Mouse (Mus musculus) MEL (cell line): ENCODE data around the gene Gm20388. TPM values are rescaled to one million over a fixed set of nuclear protein-coding genes. Genes with fewer than 3 reads are reported as not detected.

ENCODE experiments used
- DNase-seq: peaks from one replicate; pipeline ENCODE4 v3.0.0; 2011; ENCODE audit warnings: low read depth, low spot score
- H3K27ac ChIP-seq: 2 replicates; pipeline ENCODE4 v1.5.1; 2012; ENCODE audit warnings: low read depth, mild to moderate bottlenecking, control low read depth, low read length, moderate library complexity; ENCODE audit not compliant: control insufficient read depth
- H3K27me3 ChIP-seq, 2 experiments: fragments of 150-350 bp in 1 of 2; sonication (generic) in 1 of 2; 2 replicates each; pipeline ENCODE4 v1.6.1; 2012; ENCODE audit warnings: low read length in 2 of 2, mild to moderate bottlenecking in 2 of 2, improper control_type of control experiment in 1 of 2, moderate library complexity in 1 of 2; ENCODE audit not compliant: insufficient read depth in 2 of 2, control insufficient read depth in 1 of 2
- H3K36me3 ChIP-seq, 2 experiments: 2 replicates each; pipeline ENCODE4 v1.6.1; 2012 to 2014; ENCODE audit warnings: low read length in 2 of 2, improper control_type of control experiment in 1 of 2, inconsistent platforms in 1 of 2, mild to moderate bottlenecking in 1 of 2; ENCODE audit not compliant: insufficient read depth in 2 of 2, control insufficient read depth in 1 of 2
- H3K4me1 ChIP-seq, 2 experiments: fragments of 150-350 bp in 1 of 2; sonication (generic) in 1 of 2; 2 replicates each; pipeline ENCODE4 v1.6.1; 2012; ENCODE audit warnings: low read length in 2 of 2, improper control_type of control experiment in 1 of 2, mild to moderate bottlenecking in 1 of 2; ENCODE audit not compliant: insufficient read depth in 2 of 2, control insufficient read depth in 1 of 2
- H3K4me3 ChIP-seq, 2 experiments: fragments of 150-350 bp in 1 of 2; sonication (generic) in 1 of 2; 2 replicates each; pipeline ENCODE4 v1.5.1; 2012; ENCODE audit warnings: low read depth in 2 of 2, low read length in 2 of 2, mild to moderate bottlenecking in 2 of 2, moderate library complexity in 2 of 2, control low read depth in 1 of 2, improper control_type of control experiment in 1 of 2; ENCODE audit not compliant: control insufficient read depth in 1 of 2, insufficient read depth in 1 of 2
- H3K79me2 ChIP-seq: 2 replicates; pipeline ENCODE4 v1.6.1; 2012; ENCODE audit warnings: mild to moderate bottlenecking, low read length, moderate library complexity; ENCODE audit not compliant: control insufficient read depth, poor library complexity, insufficient read depth
- H3K9ac ChIP-seq: 2 replicates; pipeline ENCODE4 v1.6.1; 2012; ENCODE audit warnings: low read depth, mild to moderate bottlenecking, control low read depth, low read length, moderate library complexity; ENCODE audit not compliant: control insufficient read depth, poor library complexity, severe bottlenecking
- H3K9me3 ChIP-seq: fragments of 150-350 bp; sonication (generic); replicated peaks from 2 replicates; pipeline ENCODE4 v1.6.1; 2012; ENCODE audit warnings: mild to moderate bottlenecking, low read length, improper control_type of control experiment, moderate library complexity; ENCODE audit not compliant: insufficient read depth
- BHLHE40 ChIP-seq: IDR thresholded peaks from 2 replicates; pipeline ENCODE4 v1.6.1; 2012; ENCODE audit warnings: low read depth, mild to moderate bottlenecking, inconsistent platforms, low read length, improper control_type of control experiment, borderline replicate concordance
- CHD1 ChIP-seq: IDR thresholded peaks from 2 replicates; pipeline ENCODE4 v1.6.1; 2012; ENCODE audit warnings: low read depth, mild to moderate bottlenecking, inconsistent platforms, low read length, improper control_type of control experiment
- CHD2 ChIP-seq: IDR thresholded peaks from 2 replicates; pipeline ENCODE4 v1.6.1; 2011; ENCODE audit warnings: low read length, improper control_type of control experiment
- E2F4 ChIP-seq: IDR thresholded peaks from 2 replicates; pipeline ENCODE4 v1.6.1; 2011; ENCODE audit warnings: low read depth, low read length, improper control_type of control experiment, borderline replicate concordance
- ELF1 ChIP-seq: IDR thresholded peaks from 2 replicates; pipeline ENCODE4 v1.6.1; 2014; ENCODE audit warnings: low read depth, mild to moderate bottlenecking, inconsistent platforms, low read length, improper control_type of control experiment, moderate library complexity
- EP300 ChIP-seq, 2 experiments: IDR thresholded peaks; 2 replicates each; pipeline ENCODE4 v1.6.1; 2011; ENCODE audit warnings: improper control_type of control experiment in 2 of 2, low read length in 2 of 2, low read depth in 1 of 2, mild to moderate bottlenecking in 1 of 2
- ETS1 ChIP-seq: IDR thresholded peaks from 2 replicates; pipeline ENCODE4 v1.6.1; 2012; ENCODE audit warnings: low read depth, mild to moderate bottlenecking, inconsistent platforms, low read length, improper control_type of control experiment, moderate library complexity
- GATA1 ChIP-seq: IDR thresholded peaks from 2 replicates; pipeline ENCODE4 v1.6.1; 2011; ENCODE audit warnings: low read depth, low read length, improper control_type of control experiment
- HCFC1 ChIP-seq: IDR thresholded peaks from 2 replicates; pipeline ENCODE4 v1.6.1; 2012; ENCODE audit warnings: low read depth, mild to moderate bottlenecking, inconsistent platforms, low read length, improper control_type of control experiment, moderate library complexity
- KAT2A ChIP-seq: conservative IDR thresholded peaks from 2 replicates; pipeline ENCODE4 v1.6.1; 2012; ENCODE audit warnings: low read depth, low read length, improper control_type of control experiment, inconsistent platforms
- MAX ChIP-seq: IDR thresholded peaks from 2 replicates; pipeline ENCODE4 v1.6.1; 2011; ENCODE audit warnings: low read length, improper control_type of control experiment
- MAZ ChIP-seq: IDR thresholded peaks from 2 replicates; pipeline ENCODE4 v1.6.1; 2012; ENCODE audit warnings: low read depth, mild to moderate bottlenecking, inconsistent platforms, low read length, improper control_type of control experiment
- MEF2A ChIP-seq: IDR thresholded peaks from 2 replicates; pipeline ENCODE4 v1.6.1; 2014; ENCODE audit warnings: low read depth, mild to moderate bottlenecking, inconsistent platforms, low read length, improper control_type of control experiment; ENCODE audit not compliant: poor library complexity, insufficient replicate concordance, severe bottlenecking; ENCODE audit errors: extremely low read depth
- MXI1 ChIP-seq: IDR thresholded peaks from 2 replicates; pipeline ENCODE4 v1.6.1; 2011; ENCODE audit warnings: mild to moderate bottlenecking, low read depth, low read length, improper control_type of control experiment
- MYB ChIP-seq: IDR thresholded peaks from 2 replicates; pipeline ENCODE4 v1.6.1; 2011; ENCODE audit warnings: mild to moderate bottlenecking, low read depth, low read length, improper control_type of control experiment
- MYC ChIP-seq: IDR thresholded peaks from 2 replicates; pipeline ENCODE4 v1.6.1; 2011; ENCODE audit warnings: low read depth, mild to moderate bottlenecking, low read length, improper control_type of control experiment, moderate library complexity
- NRF1 ChIP-seq: IDR thresholded peaks from 2 replicates; pipeline ENCODE4 v1.6.1; 2014; ENCODE audit warnings: low read depth, mild to moderate bottlenecking, inconsistent platforms, low read length, improper control_type of control experiment, moderate library complexity; ENCODE audit not compliant: poor library complexity, insufficient read depth, severe bottlenecking
- POLR2A ChIP-seq, 2 experiments: IDR thresholded peaks; 2 replicates each; pipeline ENCODE4 v1.6.1; 2011 to 2012; ENCODE audit warnings: low read length in 2 of 2, mild to moderate bottlenecking in 2 of 2, control low read depth in 1 of 2, improper control_type of control experiment in 1 of 2, low read depth in 1 of 2, moderate library complexity in 1 of 2; ENCODE audit not compliant: control insufficient read depth in 1 of 2, insufficient read depth in 1 of 2, poor library complexity in 1 of 2
- POLR2AphosphoS2 ChIP-seq: IDR thresholded peaks from 2 replicates; pipeline ENCODE4 v1.6.1; 2011; ENCODE audit warnings: low read length, improper control_type of control experiment
- RAD21 ChIP-seq: IDR thresholded peaks from 2 replicates; pipeline ENCODE4 v1.6.1; 2011; ENCODE audit warnings: mild to moderate bottlenecking, low read depth, low read length, improper control_type of control experiment
- RCOR1 ChIP-seq: IDR thresholded peaks from 2 replicates; pipeline ENCODE4 v1.6.1; 2012; ENCODE audit warnings: low read depth, mild to moderate bottlenecking, inconsistent platforms, low read length, improper control_type of control experiment
- SIN3A ChIP-seq: IDR thresholded peaks from 2 replicates; pipeline ENCODE4 v1.6.1; 2012; ENCODE audit warnings: low read length, improper control_type of control experiment, inconsistent platforms
- SMC3 ChIP-seq: IDR thresholded peaks from 2 replicates; pipeline ENCODE4 v1.6.1; 2011; ENCODE audit warnings: low read depth, low read length, improper control_type of control experiment
- TAL1 ChIP-seq: IDR thresholded peaks from 2 replicates; pipeline ENCODE4 v1.6.1; 2012; ENCODE audit warnings: mild to moderate bottlenecking, inconsistent platforms, low read length, moderate library complexity, mixed read lengths
- TBP ChIP-seq: IDR thresholded peaks from 2 replicates; pipeline ENCODE4 v1.8.0; 2011; ENCODE audit warnings: low read depth, low read length, improper control_type of control experiment
- TCF12 ChIP-seq: IDR thresholded peaks from 2 replicates; pipeline ENCODE4 v1.6.1; 2014; ENCODE audit warnings: low read depth, mild to moderate bottlenecking, inconsistent platforms, low read length, improper control_type of control experiment, moderate library complexity
- UBTF ChIP-seq: IDR thresholded peaks from 2 replicates; pipeline ENCODE4 v1.6.1; 2012; ENCODE audit warnings: low read depth, mild to moderate bottlenecking, inconsistent platforms, low read length, improper control_type of control experiment, moderate library complexity, borderline replicate concordance; ENCODE audit not compliant: insufficient read depth
- USF1 ChIP-seq: IDR thresholded peaks from 2 replicates; pipeline ENCODE4 v1.6.1; 2014; ENCODE audit warnings: low read depth, mild to moderate bottlenecking, inconsistent platforms, low read length, improper control_type of control experiment, moderate library complexity
- USF2 ChIP-seq, 2 experiments: IDR thresholded peaks; 2 replicates each; pipeline ENCODE4 v1.6.1; 2011 to 2012; ENCODE audit warnings: improper control_type of control experiment in 2 of 2, low read length in 2 of 2, borderline replicate concordance in 1 of 2, inconsistent platforms in 1 of 2, low read depth in 1 of 2, mild to moderate bottlenecking in 1 of 2; ENCODE audit not compliant: insufficient read depth in 1 of 2
- ZC3H11A ChIP-seq: IDR thresholded peaks from 2 replicates; pipeline ENCODE4 v1.6.1; 2012; ENCODE audit warnings: low read depth, mild to moderate bottlenecking, inconsistent platforms, low read length, improper control_type of control experiment
- ZKSCAN1 ChIP-seq: IDR thresholded peaks from 2 replicates; pipeline ENCODE4 v1.6.1; 2012; ENCODE audit warnings: low read depth, mild to moderate bottlenecking, inconsistent platforms, low read length, improper control_type of control experiment, moderate library complexity
- ZMIZ1 ChIP-seq: IDR thresholded peaks from 2 replicates; pipeline ENCODE4 v1.6.1; 2012; ENCODE audit warnings: low read depth, mild to moderate bottlenecking, inconsistent platforms, low read length, improper control_type of control experiment, moderate library complexity
- ZNF384 ChIP-seq: IDR thresholded peaks from 2 replicates; pipeline ENCODE4 v1.6.1; 2012; ENCODE audit warnings: low read depth, mild to moderate bottlenecking, inconsistent platforms, low read length, improper control_type of control experiment
- polyA plus RNA-seq, 2 experiments: library from polyadenylated mRNA; stranded (reverse) in 1 of 2; unstranded in 1 of 2; fragments of >175 nt in 1 of 2; fragments of >200 nt in 1 of 2; gene quantifications; 2 replicates each; pipeline versions ENCODE4 v1.2.1 to v1.2.4; 2012; ENCODE audit warnings: low replicate concordance in 2 of 2, low read depth in 1 of 2; ENCODE audit not compliant: insufficient read length in 2 of 2, insufficient read depth in 1 of 2, missing spikeins in 1 of 2
- total RNA-seq: library from RNA; depleted of rRNA; stranded (reverse); fragments of 300-350 nt; gene quantifications from 2 replicates; pipeline ENCODE4 v1.2.3, GENCODE M21; 2012

Gm20388 gene
- total and polyA plus RNA-seq, 3 experiments, result 11.1 to 17.8 TPM; not detected in 1

DNA sequence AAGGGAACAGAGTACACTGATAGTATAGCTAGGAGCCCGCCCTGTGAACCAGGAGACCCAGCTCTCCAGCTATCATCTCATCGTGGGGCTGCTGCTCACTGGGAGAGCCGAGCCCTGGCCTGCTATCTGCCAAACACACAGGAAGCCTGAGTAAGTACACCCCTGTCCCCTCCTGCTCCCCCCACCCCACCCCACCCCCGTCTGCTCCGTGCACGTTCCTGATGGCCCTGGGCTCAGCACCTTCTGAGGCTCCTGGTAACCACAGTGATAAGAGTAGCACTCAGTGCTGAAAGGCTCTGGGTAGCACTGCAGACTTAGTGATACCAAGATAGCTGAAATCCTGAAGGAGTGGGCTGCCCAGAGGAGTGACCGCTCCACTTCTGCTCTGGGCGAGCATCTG is 4068.3 kb downstream of the Gm20388 start:
- DNase-seq, result peak; percentile 89

DNA sequence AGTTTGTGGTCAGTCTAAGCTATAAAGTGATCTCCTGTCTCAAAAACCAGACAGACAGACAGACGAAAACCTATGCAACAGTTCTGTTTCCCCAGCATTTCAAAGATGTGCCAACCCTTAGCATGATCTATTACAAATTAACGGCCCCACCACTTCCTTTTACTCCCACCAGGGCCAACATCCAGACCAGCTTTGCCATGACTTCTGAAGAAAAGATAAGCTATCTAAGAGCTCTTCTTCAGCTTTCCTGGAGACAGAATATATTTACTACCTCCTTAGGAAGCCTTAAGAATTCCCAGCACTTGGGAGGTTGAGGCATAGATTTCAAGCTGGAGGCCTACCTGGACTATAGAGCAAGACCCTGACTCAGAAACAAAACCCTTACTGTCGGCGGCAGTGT is 4069.6 kb downstream of the Gm20388 start:
- H3K27ac ChIP-seq, result peak overlapping the region; percentile 72
- H3K36me3 ChIP-seq, result peaks cover 6 to 39% of the 10 kb centered on the region in 2 experiments; a peak in 3 of 4 replicates
- peak overlapping the region; percentile 21 to 79 for H3K4me3 ChIP-seq
- no peaks in the 10 kb centered on the region for H3K9me3 ChIP-seq
- peak; percentile 63 for DNase-seq
- peak overlapping the region; percentile 39 for H3K9ac ChIP-seq
- no peaks in the 10 kb centered on the region for H3K27me3 ChIP-seq
- H3K4me1 ChIP-seq, result peaks cover 25 to 47% of the 10 kb centered on the region in 2 experiments
- peaks cover 24% of the 10 kb centered on the region for H3K79me2 ChIP-seq
- peak; percentile 72 for TF ChIP-seq GATA1
- TF ChIP-seq KAT2A, result no peak
- peak in 1 of 2 experiments; percentile 59; a peak in 2 of 4 replicates for TF ChIP-seq EP300 (IDR thresholded peaks at IDR 0.05; ENCODE audit: low read depth in 1 of 2, low read length in 2 of 2)
- no peak for TF ChIP-seq CHD2
- no peak for TF ChIP-seq SMC3
- peak; percentile 11; the same call in 1 of the 2 replicates for TF ChIP-seq SIN3A
- TF ChIP-seq BHLHE40, result no peak
- no peak for TF ChIP-seq ZMIZ1
- no peak for TF ChIP-seq E2F4
- TF ChIP-seq ETS1, result peak; percentile 64
- no peak; the same call in 1 of the 2 replicates for TF ChIP-seq RCOR1
- no peak for TF ChIP-seq USF2 (IDR thresholded peaks at IDR 0.05; ENCODE audit: borderline replicate concordance in 1 of 2, insufficient read depth in 1 of 2, low read depth in 1 of 2, low read length in 2 of 2)
- TF ChIP-seq POLR2AphosphoS2, result no peak
- TF ChIP-seq MYC, result no peak
- no peak for TF ChIP-seq ELF1
- TF ChIP-seq HCFC1, result no peak
- TF ChIP-seq USF1, result no peak
- TF ChIP-seq NRF1, result no peak
- TF ChIP-seq TBP, result no peak

More for the DNA sequence above, 4068.3 kb downstream of the Gm20388 start:
- peaks cover 25% of the 10 kb centered on the region for H3K79me2 ChIP-seq
- H3K9ac ChIP-seq, result peak overlapping the region; percentile 34
- TF ChIP-seq TCF12, result peak; percentile 63; the same call in 1 of the 2 replicates
- TF ChIP-seq USF1, result no peak
- no peak for TF ChIP-seq USF2 (IDR thresholded peaks at IDR 0.05; ENCODE audit: borderline replicate concordance in 1 of 2, insufficient read depth in 1 of 2, low read depth in 1 of 2, low read length in 2 of 2)
- 0 out of 2 replicates have a peak, but pooled peaks have one; percentile 58 for TF ChIP-seq RCOR1
- no peak for TF ChIP-seq POLR2AphosphoS2
- no peak for TF ChIP-seq ELF1
- 0 out of 2 replicates have a peak, but pooled peaks have one; percentile 32 for TF ChIP-seq CHD1
- no peak for TF ChIP-seq ZMIZ1
- TF ChIP-seq ETS1, result peak; percentile 73; the same call in 1 of the 2 replicates
- no peak for TF ChIP-seq MEF2A
- TF ChIP-seq POLR2A (IDR thresholded peaks at IDR 0.05; ENCODE audit: control insufficient read depth in 1 of 2, insufficient read depth in 1 of 2, low read depth in 1 of 2, low read length in 2 of 2, poor library complexity in 1 of 2), result no peak; a peak in 1 of 4 replicates
- no peak for TF ChIP-seq RAD21
- TF ChIP-seq ZKSCAN1, result no peak
- peak; percentile 89 for TF ChIP-seq BHLHE40
- no peak for TF ChIP-seq E2F4
- TF ChIP-seq GATA1, result no peak; the same call in 1 of the 2 replicates
- no peak for TF ChIP-seq MYC
- TF ChIP-seq KAT2A, result no peak
- no peak for TF ChIP-seq MYB
- TF ChIP-seq HCFC1, result no peak
- 0 out of 2 replicates have a peak, but pooled peaks have one; percentile 43 for TF ChIP-seq SIN3A
- TF ChIP-seq MXI1, result peak; percentile 69; the same call in 1 of the 2 replicates
- TF ChIP-seq MAZ, result peak; percentile 97
- TF ChIP-seq NRF1, result no peak
- TF ChIP-seq TAL1, result peak; percentile 59
- TF ChIP-seq ZC3H11A, result no peak
- no peak for TF ChIP-seq MAX
- TF ChIP-seq UBTF, result no peak
- no peak for TF ChIP-seq ZNF384
- TF ChIP-seq EP300 (IDR thresholded peaks at IDR 0.05; ENCODE audit: low read depth in 1 of 2, low read length in 2 of 2), result peak; percentile 56 to 64; a peak in 3 of 4 replicates
- H3K4me1 ChIP-seq, result peaks cover 25 to 47% of the 10 kb centered on the region in 2 experiments
- peak overlapping the region; percentile 7 to 13; a peak in 1 of 4 replicates for H3K4me3 ChIP-seq
- H3K27me3 ChIP-seq, result no peaks in the 10 kb centered on the region
- H3K27ac ChIP-seq, result peak overlapping the region; percentile 72
- peaks cover 8 to 39% of the 10 kb centered on the region in 2 experiments for H3K36me3 ChIP-seq
- no peaks in the 10 kb centered on the region for H3K9me3 ChIP-seq
